Mouse (Mus musculus): ENCODE measurements around the gene Tmem165. TPM values are rescaled to one million over a fixed set of nuclear protein-coding genes. Genes with fewer than 3 reads are reported as not detected.

The Tmem165 gene
- total and polyA plus RNA-seq, 2 experiments from 2014 or later = 42.7 to 77.1 TPM

DNA sequence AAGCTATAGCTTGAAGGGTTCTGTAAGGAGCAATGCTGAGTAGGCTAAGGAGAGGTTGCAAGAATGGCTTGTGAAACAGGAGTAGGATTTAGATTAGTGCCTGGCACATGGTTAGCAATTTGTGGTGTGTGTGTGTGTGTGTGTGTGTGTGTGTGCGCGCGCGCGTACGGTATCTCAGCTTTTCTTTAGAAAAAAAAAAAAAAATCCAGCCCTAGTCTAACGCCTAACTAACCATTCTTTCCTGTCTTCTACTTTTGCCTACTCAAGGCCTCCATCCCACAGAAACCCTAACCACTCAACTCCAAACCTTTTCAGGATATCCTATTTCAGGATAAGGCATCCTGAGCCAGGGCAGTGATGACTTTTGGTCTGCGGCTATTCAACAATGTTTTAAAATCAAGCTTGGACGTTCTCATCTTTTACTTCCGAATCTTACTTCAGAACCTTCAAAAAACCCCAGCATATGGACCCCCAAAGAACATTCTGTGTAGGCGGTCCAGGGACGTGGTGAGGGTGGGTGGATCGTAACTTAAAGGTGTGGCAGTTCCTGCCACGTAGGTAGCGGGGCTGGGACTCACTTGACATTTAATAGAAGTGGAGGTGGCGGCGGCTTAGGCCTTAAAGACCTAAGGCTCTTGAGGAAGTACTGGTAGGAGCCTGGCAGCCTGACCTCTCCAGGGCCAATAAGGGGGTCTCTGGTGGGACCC, 484 bp upstream of the Tmem165 start:
- Histone ChIP-seq H3K9ac (replicated peaks; ENCODE audit: low read length, poor library complexity, severe bottlenecking) (peak overlapping the region; percentile 95), H3K36me3 (ENCODE audit: insufficient read depth, low read length) (no peaks in the 10 kb centered on the region), H3K27me3 (ENCODE audit: insufficient read depth, low read length) (no peaks in the 10 kb centered on the region), H3K4me1 (ENCODE audit: insufficient read depth, low read length) (peaks cover 5% of the 10 kb centered on the region), H3K27ac (ENCODE audit: low read depth, low read length) (no peak overlapping the region), H3K4me2 (ENCODE audit: low read depth, low read length, poor library complexity, severe bottlenecking) (peak overlapping the region; percentile 85), H3K4me3 (ENCODE audit: low read depth, low read length) (peak overlapping the region; percentile 91), H3K9me3 (ENCODE audit: low read length) (no peaks in the 10 kb centered on the region)
- no peak for TF ChIP-seq CTCF (IDR thresholded peaks at IDR 0.05)
- ATAC-seq (ENCODE audit: low FRiP score) (no peak), DNase-seq (ENCODE audit: low spot score) (no peak)
- 42% methylated on average over 17 of the region's 17 CpGs for WGBS

DNA sequence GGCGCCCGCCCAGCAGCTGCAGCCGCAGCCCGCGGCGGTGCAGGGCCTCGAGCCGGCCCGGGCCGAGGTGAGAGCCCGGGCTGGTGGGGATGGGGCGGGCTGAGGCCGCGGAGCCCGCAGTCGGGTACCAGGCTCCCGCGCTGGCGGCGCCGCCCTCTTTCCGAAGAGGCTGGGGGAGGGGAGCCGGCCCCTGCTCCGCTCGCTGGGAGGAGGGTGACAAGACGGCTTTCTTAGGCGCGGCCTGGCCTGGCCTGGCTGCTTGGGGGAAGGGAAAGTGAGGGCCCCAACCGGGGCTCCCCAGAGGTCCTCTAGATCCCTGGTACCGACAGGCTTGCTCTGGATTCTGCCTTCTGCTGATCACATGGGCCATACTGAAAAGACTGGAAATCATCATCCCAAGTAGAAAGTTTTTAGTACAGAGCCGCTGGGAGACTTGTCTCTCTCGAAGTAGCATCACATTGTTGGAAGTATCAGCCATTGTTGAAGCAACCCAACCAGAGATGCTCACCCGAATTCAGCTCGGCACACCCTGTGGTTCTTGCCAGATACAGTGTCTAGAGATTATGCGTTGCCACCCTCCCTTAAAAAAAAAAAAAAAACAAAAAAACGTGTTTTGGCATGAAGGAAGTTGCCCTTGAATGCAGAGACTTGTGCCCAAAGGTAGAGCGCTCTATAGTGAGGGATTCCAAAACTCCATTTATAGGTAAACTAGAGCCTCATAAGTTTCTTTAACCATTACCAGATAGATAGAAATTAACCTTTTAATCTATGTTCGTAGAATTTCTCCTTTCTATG, 803 bp downstream of the Tmem165 start:
- H3K27me3 ChIP-seq (ENCODE audit: insufficient read depth, low read length) = no peaks in the 10 kb centered on the region
- TF ChIP-seq CTCF (IDR thresholded peaks at IDR 0.05) = no peak
- ATAC-seq (ENCODE audit: low FRiP score) = peak; percentile 75

DNA sequence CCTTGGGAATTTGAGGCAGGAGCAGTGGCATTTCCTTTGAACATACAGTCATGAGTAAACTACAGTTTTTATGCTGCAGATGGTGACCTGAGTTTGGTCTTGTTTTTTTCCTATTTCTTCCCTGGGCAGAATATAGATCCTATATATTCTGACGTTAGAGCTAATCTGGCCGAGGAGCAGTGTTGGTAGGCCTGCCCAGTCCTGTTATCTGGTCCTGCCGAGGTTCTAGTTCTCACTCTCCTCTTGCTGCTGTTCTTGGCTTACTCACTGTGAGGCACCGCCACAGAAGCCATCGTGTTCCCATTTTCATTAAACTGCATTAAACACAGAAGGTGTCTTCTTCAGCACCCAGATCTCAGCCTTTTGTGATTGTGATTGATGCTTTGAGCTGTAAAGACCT, 4.2 kb downstream of the Tmem165 start:
- TF ChIP-seq CTCF (IDR thresholded peaks at IDR 0.05) = no peak
- Histone ChIP-seq H3K9ac (replicated peaks; ENCODE audit: low read length, poor library complexity, severe bottlenecking) (no peak overlapping the region), H3K4me3 (ENCODE audit: low read depth, low read length) (no peak overlapping the region), H3K27me3 (ENCODE audit: insufficient read depth, low read length) (no peaks in the 10 kb centered on the region), H3K27ac (ENCODE audit: low read depth, low read length) (no peak overlapping the region), H3K4me2 (ENCODE audit: low read depth, low read length, poor library complexity, severe bottlenecking) (no peak overlapping the region), H3K9me3 (ENCODE audit: low read length) (no peaks in the 10 kb centered on the region), H3K36me3 (ENCODE audit: insufficient read depth, low read length) (no peaks in the 10 kb centered on the region), H3K4me1 (ENCODE audit: insufficient read depth, low read length) (peaks cover 5% of the 10 kb centered on the region)
- ATAC-seq (ENCODE audit: low FRiP score) (no peak), DNase-seq (ENCODE audit: low spot score) (no peak)
- 90% methylated on average over 5 of the region's 5 CpGs for WGBS

More for the DNA sequence above, 803 bp downstream of the Tmem165 start:
- Histone ChIP-seq H3K4me1 (ENCODE audit: insufficient read depth, low read length) (peaks cover 5% of the 10 kb centered on the region), H3K9ac (replicated peaks; ENCODE audit: low read length, poor library complexity, severe bottlenecking) (peak overlapping the region; percentile 95), H3K36me3 (ENCODE audit: insufficient read depth, low read length) (no peaks in the 10 kb centered on the region), H3K27ac (ENCODE audit: low read depth, low read length) (peak overlapping the region; percentile 86), H3K4me3 (ENCODE audit: low read depth, low read length) (peak overlapping the region; percentile 91), H3K9me3 (ENCODE audit: low read length) (no peaks in the 10 kb centered on the region), H3K4me2 (ENCODE audit: low read depth, low read length, poor library complexity, severe bottlenecking) (peak overlapping the region; percentile 85)
- 5% methylated on average over 37 of the region's 38 CpGs for WGBS
- DNase-seq (ENCODE audit: low spot score) = peak; percentile 70

DNA sequence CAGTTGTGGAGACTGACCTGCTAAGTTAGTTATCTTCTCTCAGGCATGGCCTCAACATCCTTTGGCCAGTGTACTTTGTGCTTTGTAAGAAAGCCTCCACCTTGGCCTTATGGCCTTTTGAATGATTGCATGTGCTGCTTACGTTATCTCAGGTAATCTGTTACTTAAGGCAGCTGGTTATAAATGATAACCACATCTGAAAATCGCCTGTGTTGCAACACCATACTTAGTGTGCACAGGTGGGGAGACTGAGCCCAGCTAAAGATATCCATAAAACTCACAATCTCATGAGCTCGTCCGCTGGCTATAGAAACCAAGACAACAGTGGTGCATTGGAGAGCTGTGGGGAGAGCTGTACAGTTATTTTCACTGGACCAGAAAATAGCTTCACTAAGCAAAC, 6.9 kb downstream of the Tmem165 start:
- Histone ChIP-seq H3K4me1 (ENCODE audit: insufficient read depth, low read length) (no peaks in the 10 kb centered on the region), H3K4me3 (ENCODE audit: low read depth, low read length) (no peak overlapping the region), H3K36me3 (ENCODE audit: insufficient read depth, low read length) (no peaks in the 10 kb centered on the region), H3K9me3 (ENCODE audit: low read length) (no peaks in the 10 kb centered on the region), H3K27ac (ENCODE audit: low read depth, low read length) (no peak overlapping the region), H3K27me3 (ENCODE audit: insufficient read depth, low read length) (no peaks in the 10 kb centered on the region), H3K9ac (replicated peaks; ENCODE audit: low read length, poor library complexity, severe bottlenecking) (no peak overlapping the region), H3K4me2 (ENCODE audit: low read depth, low read length, poor library complexity, severe bottlenecking) (no peak overlapping the region)
- TF ChIP-seq CTCF (IDR thresholded peaks at IDR 0.05) = no peak
- no peak for ATAC-seq (ENCODE audit: low FRiP score)
- no peak for DNase-seq (ENCODE audit: low spot score)
- 94% methylated on average over 4 of the region's 4 CpGs for WGBS

DNA sequence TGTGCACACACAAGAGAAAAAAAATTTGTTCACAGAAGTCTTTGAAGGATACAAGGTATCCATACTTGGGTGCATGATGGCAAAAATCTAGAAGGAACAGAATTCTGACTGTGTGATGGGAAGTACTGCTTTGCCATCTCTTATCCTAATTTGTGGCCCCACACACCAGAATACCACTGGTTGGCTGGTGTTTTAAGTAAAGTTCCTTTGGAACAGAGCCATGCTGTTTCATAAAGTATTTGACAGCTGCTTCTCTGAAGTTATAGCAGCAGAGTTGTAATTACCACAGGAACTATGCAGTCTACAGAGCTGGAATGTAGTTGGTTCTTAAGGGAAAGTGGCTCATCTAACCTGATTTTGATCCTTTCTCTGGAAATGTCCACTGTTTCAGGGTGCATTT, 9.4 kb downstream of the Tmem165 start:
- Histone ChIP-seq H3K9me3 (ENCODE audit: low read length) (no peaks in the 10 kb centered on the region), H3K27me3 (ENCODE audit: insufficient read depth, low read length) (no peaks in the 10 kb centered on the region), H3K4me3 (ENCODE audit: low read depth, low read length) (no peak overlapping the region), H3K9ac (replicated peaks; ENCODE audit: low read length, poor library complexity, severe bottlenecking) (no peak overlapping the region), H3K36me3 (ENCODE audit: insufficient read depth, low read length) (no peaks in the 10 kb centered on the region), H3K27ac (ENCODE audit: low read depth, low read length) (no peak overlapping the region), H3K4me2 (ENCODE audit: low read depth, low read length, poor library complexity, severe bottlenecking) (no peak overlapping the region), H3K4me1 (ENCODE audit: insufficient read depth, low read length) (no peaks in the 10 kb centered on the region)
- no peak for TF ChIP-seq CTCF (IDR thresholded peaks at IDR 0.05)
- ATAC-seq (ENCODE audit: low FRiP score) (no peak), DNase-seq (ENCODE audit: low spot score) (no peak)

DNA sequence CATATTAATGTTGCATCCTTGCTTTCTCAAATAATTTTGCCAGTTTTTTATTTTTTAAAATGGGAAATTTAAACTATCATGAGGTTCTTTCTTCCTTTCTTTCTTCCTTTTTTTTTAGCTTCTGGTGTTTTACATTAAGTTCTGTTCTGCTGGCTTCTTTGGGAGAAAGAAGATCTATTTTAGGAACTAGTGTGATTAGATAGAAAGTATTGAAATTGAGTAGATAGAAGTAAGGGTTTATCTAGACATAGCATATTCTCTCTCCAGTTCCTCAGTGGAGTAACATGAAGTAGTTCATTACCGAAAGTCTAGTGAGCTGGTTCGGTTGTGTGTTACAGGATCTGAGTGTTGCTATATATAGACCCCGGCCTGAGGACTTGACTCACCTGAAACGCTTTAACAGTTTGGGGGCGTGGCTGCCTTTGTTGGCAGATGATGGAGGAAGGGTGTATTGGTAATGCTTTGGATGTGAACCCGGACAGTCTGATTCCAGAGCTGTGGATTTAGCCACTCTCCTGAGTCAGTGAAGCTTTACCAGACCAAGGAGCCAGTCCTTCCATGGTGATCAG, 10.8 kb downstream of the Tmem165 start:
- Histone ChIP-seq H3K9ac (replicated peaks; ENCODE audit: low read length, poor library complexity, severe bottlenecking) (no peak overlapping the region), H3K36me3 (ENCODE audit: insufficient read depth, low read length) (no peaks in the 10 kb centered on the region), H3K4me2 (ENCODE audit: low read depth, low read length, poor library complexity, severe bottlenecking) (no peak overlapping the region), H3K27me3 (ENCODE audit: insufficient read depth, low read length) (no peaks in the 10 kb centered on the region), H3K4me1 (ENCODE audit: insufficient read depth, low read length) (no peaks in the 10 kb centered on the region), H3K9me3 (ENCODE audit: low read length) (no peaks in the 10 kb centered on the region), H3K27ac (ENCODE audit: low read depth, low read length) (no peak overlapping the region), H3K4me3 (ENCODE audit: low read depth, low read length) (no peak overlapping the region)
- no peak for TF ChIP-seq CTCF (IDR thresholded peaks at IDR 0.05)
- WGBS = 90% methylated on average over 6 of the region's 6 CpGs
- DNase-seq (ENCODE audit: low spot score) (no peak), ATAC-seq (ENCODE audit: low FRiP score) (no peak)
